Mouse (Mus musculus) MN1 (cell line): Measurements from ENCODE around the gene Hirip3.
A peak's percentile ranks its signal among the peaks of the same experiment; 100 is the strongest.
"Not testable (repeated sequence)": the region's sequence is repeated elsewhere in the genome, so short reads cannot be mapped to it uniquely, and the experiment has no call there.

Experiments
- DNase-seq: peaks from one replicate; pipeline ENCODE4 v3.0.0-alpha.2; 2016; ENCODE audit warnings: low spot score

Hirip3 gene

GRCm38 (mm10) chr7:126855641-126856040 lies 6.1 kb upstream of the Hirip3 start:
- no peak for DNase-seq

GRCm38 (mm10) chr7:126856741-126857420 lies 4.9 kb upstream of the Hirip3 start:
- DNase-seq, result no peak

GRCm38 (mm10) chr7:126860987-126861386 lies 785 bp upstream of the Hirip3 start:
- no peak for DNase-seq

GRCm38 (mm10) chr7:126862147-126862784 lies 494 bp downstream of the Hirip3 start, which contains the start of gene Ino80e:
TSS of gene Ino80e (minus strand) at chr7:126862377.
- DNase-seq, result peak; percentile 96

- DNase-seq, result no peak
Measured at GRCm38 (mm10) chr7:126863791-126864190, 2.0 kb downstream of the Hirip3 start.

GRCm38 (mm10) chr7:126867534-126867933 lies 5.8 kb downstream of the Hirip3 start:
- no peak for DNase-seq

- DNase-seq, result no peak
Measured at GRCm38 (mm10) chr7:126868003-126868402, 6.2 kb downstream of the Hirip3 start.

GRCm38 (mm10) chr7:126869780-126870519 lies 8.2 kb downstream of the Hirip3 start:
- DNase-seq, result no peak

GRCm38 (mm10) chr7:126870520-126870891 lies 8.7 kb downstream of the Hirip3 start:
- DNase-seq, result no peak

- no peak for DNase-seq
Measured at GRCm38 (mm10) chr7:126877239-126877638, 15.5 kb downstream of the Hirip3 start.

GRCm38 (mm10) chr7:126881040-126881439 lies 19.3 kb downstream of the Hirip3 start:
- DNase-seq, result no peak

GRCm38 (mm10) chr7:126883731-126884181 lies 22.0 kb downstream of the Hirip3 start:
- DNase-seq, result peak; percentile 22

- peak; percentile 98 for DNase-seq
Measured at GRCm38 (mm10) chr7:126884286-126885164, 22.8 kb downstream of the Hirip3 start, which contains the start of gene Taok2. TSS of gene Taok2 (minus strand) at chr7:126884703.

GRCm38 (mm10) chr7:126887281-126887680 lies 25.5 kb downstream of the Hirip3 start:
- DNase-seq, result no peak

GRCm38 (mm10) chr7:126888852-126889251 lies 27.1 kb downstream of the Hirip3 start:
- no peak for DNase-seq

- DNase-seq, result no peak
Measured at GRCm38 (mm10) chr7:126896912-126897311, 35.1 kb downstream of the Hirip3 start.

GRCm38 (mm10) chr7:126897390-126898101 lies 35.8 kb downstream of the Hirip3 start:
- DNase-seq, result no peak

- peak; percentile 94 for DNase-seq
Measured at GRCm38 (mm10) chr7:126898102-126898990, 36.6 kb downstream of the Hirip3 start.

- DNase-seq, result not testable (repeated sequence)
Measured at GRCm38 (mm10) chr7:126899781-126900180, 38.0 kb downstream of the Hirip3 start.

- DNase-seq, result no peak
Measured at GRCm38 (mm10) chr7:126905590-126905989, 43.8 kb downstream of the Hirip3 start.
